Mouse (Mus musculus): ENCODE measurements around the gene Serpind1. TPM values are rescaled to one million over a fixed set of nuclear protein-coding genes. Genes with fewer than 3 reads are reported as not detected.

Serpind1 gene
- polyA plus RNA-seq, 1 experiment from 2014 or later: 0.09 TPM

- H3K36me3 ChIP-seq (ENCODE audit: control insufficient read depth, insufficient read depth): peaks cover 55% of the 10 kb centered on the region
- no peaks in the 10 kb centered on the region for H3K4me1 ChIP-seq (replicated peaks; ENCODE audit: control insufficient read depth, insufficient read depth, low read length)
- no peak overlapping the region for H3K4me3 ChIP-seq (ENCODE audit: low read depth, low read length)
- H3K4me2 ChIP-seq (replicated peaks; ENCODE audit: low read depth): no peak overlapping the region
- no peak for ATAC-seq
- TF ChIP-seq CTCF (IDR thresholded peaks at IDR 0.05; ENCODE audit: low read depth): no peak
- no peaks in the 10 kb centered on the region for H3K27me3 ChIP-seq (replicated peaks; ENCODE audit: control insufficient read depth, insufficient read depth, low read length)
- H3K9ac ChIP-seq (ENCODE audit: low read depth, low read length): no peak overlapping the region
- H3K9me3 ChIP-seq (ENCODE audit: control insufficient read depth): no peaks in the 10 kb centered on the region
- WGBS: 85% methylated on average over 6 of the region's 6 CpGs
- H3K27ac ChIP-seq (ENCODE audit: low read depth, low read length): no peak overlapping the region
Measured at GRCm38 (mm10) chr16:17356031-17356430, 24.9 kb downstream of the Serpind1 start.

GRCm38 (mm10) chr16:17358787-17359186 is 27.6 kb downstream of the Serpind1 start:
- 96% methylated on average over 4 of the region's 4 CpGs for WGBS

GRCm38 (mm10) chr16:17382306-17382705 is 51.1 kb downstream of the Serpind1 start:
- Histone ChIP-seq H3K4me1 (replicated peaks; ENCODE audit: control insufficient read depth, insufficient read depth, low read length) (no peaks in the 10 kb centered on the region), H3K9ac (ENCODE audit: low read depth, low read length) (no peak overlapping the region), H3K27ac (ENCODE audit: low read depth, low read length) (no peak overlapping the region), H3K27me3 (replicated peaks; ENCODE audit: control insufficient read depth, insufficient read depth, low read length) (no peaks in the 10 kb centered on the region), H3K4me2 (replicated peaks; ENCODE audit: low read depth) (no peak overlapping the region), H3K9me3 (ENCODE audit: control insufficient read depth) (no peaks in the 10 kb centered on the region), H3K36me3 (ENCODE audit: control insufficient read depth, insufficient read depth) (peaks cover 28% of the 10 kb centered on the region), H3K4me3 (ENCODE audit: low read depth, low read length) (no peak overlapping the region)
- 88% methylated on average over 4 of the region's 4 CpGs for WGBS
- ATAC-seq: no peak
- no peak for TF ChIP-seq CTCF (IDR thresholded peaks at IDR 0.05; ENCODE audit: low read depth)

More at GRCm38 (mm10) chr16:17358787-17359186, 27.6 kb downstream of the Serpind1 start:
- H3K4me1 ChIP-seq (replicated peaks; ENCODE audit: control insufficient read depth, insufficient read depth, low read length): no peaks in the 10 kb centered on the region
- H3K4me3 ChIP-seq (ENCODE audit: low read depth, low read length): no peak overlapping the region
- no peak for ATAC-seq
- H3K27ac ChIP-seq (ENCODE audit: low read depth, low read length): no peak overlapping the region
- no peak overlapping the region for H3K9ac ChIP-seq (ENCODE audit: low read depth, low read length)
- TF ChIP-seq CTCF (IDR thresholded peaks at IDR 0.05; ENCODE audit: low read depth): no peak
- H3K36me3 ChIP-seq (ENCODE audit: control insufficient read depth, insufficient read depth): peaks cover 45% of the 10 kb centered on the region
- H3K9me3 ChIP-seq (ENCODE audit: control insufficient read depth): no peaks in the 10 kb centered on the region
- H3K4me2 ChIP-seq (replicated peaks; ENCODE audit: low read depth): no peak overlapping the region
- no peaks in the 10 kb centered on the region for H3K27me3 ChIP-seq (replicated peaks; ENCODE audit: control insufficient read depth, insufficient read depth, low read length)

GRCm38 (mm10) chr16:17383594-17384326 is 52.6 kb downstream of the Serpind1 start:
- TF ChIP-seq CTCF (IDR thresholded peaks at IDR 0.05; ENCODE audit: low read depth): no peak
- 89% methylated on average over 2 of the region's 2 CpGs for WGBS
- H3K36me3 ChIP-seq (ENCODE audit: control insufficient read depth, insufficient read depth): peaks cover 25% of the 10 kb centered on the region
- no peak overlapping the region for H3K4me3 ChIP-seq (ENCODE audit: low read depth, low read length)
- no peak overlapping the region for H3K27ac ChIP-seq (ENCODE audit: low read depth, low read length)
- no peak for ATAC-seq
- H3K27me3 ChIP-seq (replicated peaks; ENCODE audit: control insufficient read depth, insufficient read depth, low read length): no peaks in the 10 kb centered on the region
- H3K9ac ChIP-seq (ENCODE audit: low read depth, low read length): no peak overlapping the region
- no peak overlapping the region for H3K4me2 ChIP-seq (replicated peaks; ENCODE audit: low read depth)
- no peaks in the 10 kb centered on the region for H3K9me3 ChIP-seq (ENCODE audit: control insufficient read depth)
- no peaks in the 10 kb centered on the region for H3K4me1 ChIP-seq (replicated peaks; ENCODE audit: control insufficient read depth, insufficient read depth, low read length)

GRCm38 (mm10) chr16:17392784-17393183 is 61.6 kb downstream of the Serpind1 start:
- Histone ChIP-seq H3K27me3 (replicated peaks; ENCODE audit: control insufficient read depth, insufficient read depth, low read length) (no peaks in the 10 kb centered on the region), H3K36me3 (ENCODE audit: control insufficient read depth, insufficient read depth) (no peaks in the 10 kb centered on the region), H3K27ac (ENCODE audit: low read depth, low read length) (no peak overlapping the region), H3K4me2 (replicated peaks; ENCODE audit: low read depth) (no peak overlapping the region), H3K9ac (ENCODE audit: low read depth, low read length) (no peak overlapping the region), H3K9me3 (ENCODE audit: control insufficient read depth) (no peaks in the 10 kb centered on the region), H3K4me1 (replicated peaks; ENCODE audit: control insufficient read depth, insufficient read depth, low read length) (no peaks in the 10 kb centered on the region), H3K4me3 (ENCODE audit: low read depth, low read length) (no peak overlapping the region)
- no peak for TF ChIP-seq CTCF (IDR thresholded peaks at IDR 0.05; ENCODE audit: low read depth)
- no peak for ATAC-seq
- 45% methylated on average over 4 of the region's 4 CpGs for WGBS

Other genes with a start within 250 kb of the Serpind1 start
- gene Ppil2, start 220.1 kb upstream of the Serpind1 start, polyA plus RNA-seq (2015; fragmentation: Nextera tagmentation; extraction: Ambion mirVana): 71.9 and 78.7 TPM in 2 replicates
- gene 2610318N02Rik, start 206.2 kb upstream of the Serpind1 start, polyA plus RNA-seq (2015; fragmentation: Nextera tagmentation; extraction: Ambion mirVana): 7.1 and 7.9 TPM in 2 replicates
- 67.9 and 70.3 TPM in 2 replicates for gene Sdf2l1, start 199.0 kb upstream of the Serpind1 start, polyA plus RNA-seq (2015; fragmentation: Nextera tagmentation; extraction: Ambion mirVana)
- gene Ydjc, start 186.8 kb upstream of the Serpind1 start, polyA plus RNA-seq (2015; fragmentation: Nextera tagmentation; extraction: Ambion mirVana): 24.6 and 28.8 TPM in 2 replicates
- 1.7 and 2.0 TPM in 2 replicates for gene Ccdc116, start 184.1 kb upstream of the Serpind1 start, polyA plus RNA-seq (2015; fragmentation: Nextera tagmentation; extraction: Ambion mirVana)
- gene Ube2l3, start 128.7 kb upstream of the Serpind1 start, polyA plus RNA-seq (2015; fragmentation: Nextera tagmentation; extraction: Ambion mirVana): 294 and 319 TPM in 2 replicates
- 0.14 and 0.21 TPM in 2 replicates for gene Rimbp3, start 122.8 kb upstream of the Serpind1 start, polyA plus RNA-seq (2015; fragmentation: Nextera tagmentation; extraction: Ambion mirVana)
- gene Hic2, start 97.8 kb upstream of the Serpind1 start, polyA plus RNA-seq (2015; fragmentation: Nextera tagmentation; extraction: Ambion mirVana): 1.4 and 1.9 TPM in 2 replicates
- gene Tmem191c, start 55.3 kb upstream of the Serpind1 start, polyA plus RNA-seq (2015; fragmentation: Nextera tagmentation; extraction: Ambion mirVana): 4.8 and 7.2 TPM in 2 replicates
- gene Snap29, start 74.6 kb downstream of the Serpind1 start, polyA plus RNA-seq (2015; fragmentation: Nextera tagmentation; extraction: Ambion mirVana): 15.5 and 16.8 TPM in 2 replicates
- gene Pi4ka, start 74.9 kb downstream of the Serpind1 start, polyA plus RNA-seq (2015; fragmentation: Nextera tagmentation; extraction: Ambion mirVana): 20.5 and 23.3 TPM in 2 replicates
- 29.9 and 36.9 TPM in 2 replicates for gene Crkl, start 120.6 kb downstream of the Serpind1 start, polyA plus RNA-seq (2015; fragmentation: Nextera tagmentation; extraction: Ambion mirVana)
- gene Aifm3, start 158.2 kb downstream of the Serpind1 start, polyA plus RNA-seq (2015; fragmentation: Nextera tagmentation; extraction: Ambion mirVana): 7.2 and 8.6 TPM in 2 replicates
- 129 and 137 TPM in 2 replicates for gene Lztr1, start 177.3 kb downstream of the Serpind1 start, polyA plus RNA-seq (2015; fragmentation: Nextera tagmentation; extraction: Ambion mirVana)
- gene Thap7, start 199.8 kb downstream of the Serpind1 start, polyA plus RNA-seq (2015; fragmentation: Nextera tagmentation; extraction: Ambion mirVana): 65.1 and 67.4 TPM in 2 replicates
- gene Lrrc74b, start 229.9 kb downstream of the Serpind1 start, polyA plus RNA-seq (2015; fragmentation: Nextera tagmentation; extraction: Ambion mirVana): 0.44 and 0.80 TPM in 2 replicates
- 0.73 and 1.1 TPM in 2 replicates for gene P2rx6, start 230.5 kb downstream of the Serpind1 start, polyA plus RNA-seq (2015; fragmentation: Nextera tagmentation; extraction: Ambion mirVana)